Comparison of ENCODE assay signal across 8 mouse cellular contexts in genomic region chr9:9375304-9375904, GRCm38 (mm10).
DNase-seq lines count a peak whose midpoint lies in the region; ATAC-seq lines count a peak whose summit lies in the region.

No protein-coding gene starts in this region.

- H3K4me3 ChIP-seq in heart, embryonic 11.5 days (ENCODE audit: low read depth, low read length), result no peak overlapping the region
- H3K4me3 ChIP-seq in midbrain, embryonic 15.5 days, result no peak overlapping the region

- peak; percentile 63 for DNase-seq in heart, adult 8-10 months (ENCODE audit: low spot score)
- peak; percentile 40 for DNase-seq in cerebellum, adult 9-10 months
- DNase-seq in frontal cortex, adult 2 months (ENCODE audit: extremely low spot score in 1 of 2, low spot score in 1 of 2), result peak; percentile 61 to 95
- peak; percentile 30 for DNase-seq in kidney, adult 11 months
- DNase-seq in left cerebral cortex, postnatal 10 days (ENCODE audit: extremely low spot score in 1 of 2, low spot score in 2 of 2), result peak; percentile 70 to 81
- DNase-seq in telencephalon, adult 2 months (ENCODE audit: low read depth, low spot score), result peak; percentile 60

- no peak overlapping the region for H3K4me2 ChIP-seq in heart, embryonic 11.5 days
- no peak overlapping the region for H3K4me2 ChIP-seq in midbrain, embryonic 15.5 days

- H3K9ac ChIP-seq in heart, embryonic 11.5 days (ENCODE audit: low read depth, low read length), result no peak overlapping the region
- H3K9ac ChIP-seq in midbrain, embryonic 15.5 days, result no peak overlapping the region

- H3K4me1 ChIP-seq in heart, embryonic 11.5 days (ENCODE audit: control insufficient read depth, insufficient read depth, low read length), result no peaks in the 10 kb centered on the region
- no peaks in the 10 kb centered on the region for H3K4me1 ChIP-seq in midbrain, embryonic 15.5 days

- intact Hi-C loops in left cerebral cortex, postnatal 10 days (cut with DNase I), result loop anchor here (2.0 to 10.0 kb wide), 2 partner anchors 327 to 1151 kb away; no protein-coding TSS in a partner anchor

- no peak for ATAC-seq in heart, embryonic 11.5 days (replicated peaks; ENCODE audit: insufficient number of reproducible peaks, low FRiP score, low TSS enrichment)
- ATAC-seq in midbrain, embryonic 15.5 days (replicated peaks), result peak; percentile 69

- 18% methylated on average over 3 of the region's 3 CpGs for WGBS in heart, embryonic 11.5 days (ENCODE audit: insufficient replicate concordance)
- 28% methylated on average over 3 of the region's 3 CpGs for WGBS in midbrain, embryonic 15.5 days

- H3K9me3 ChIP-seq in heart, embryonic 11.5 days (replicated peaks; ENCODE audit: control insufficient read depth, low read length), result no peaks in the 10 kb centered on the region
- no peaks in the 10 kb centered on the region for H3K9me3 ChIP-seq in midbrain, embryonic 15.5 days

- no peak overlapping the region for H3K27ac ChIP-seq in heart, embryonic 11.5 days (ENCODE audit: low read depth, low read length)
- H3K27ac ChIP-seq in midbrain, embryonic 15.5 days, result no peak overlapping the region

- H3K36me3 ChIP-seq in heart, embryonic 11.5 days (ENCODE audit: control insufficient read depth, insufficient read depth, low read length), result no peaks in the 10 kb centered on the region
- H3K36me3 ChIP-seq in midbrain, embryonic 15.5 days (replicated peaks), result no peaks in the 10 kb centered on the region

- no peaks in the 10 kb centered on the region for H3K27me3 ChIP-seq in heart, embryonic 11.5 days (ENCODE audit: control insufficient read depth, insufficient read depth, low read length)
- no peaks in the 10 kb centered on the region for H3K27me3 ChIP-seq in midbrain, embryonic 15.5 days (replicated peaks)
